Mouse (Mus musculus) liver, embryonic 14.5 days (tissue): Measurements from ENCODE around the gene Fosl1. TPM values are rescaled to one million over a fixed set of nuclear protein-coding genes. Genes with fewer than 3 reads are reported as not detected.

Source experiments
- ATAC-seq: fragments of 200-750 bp; cut with Nextera tagmentation; 2 replicates; pipeline ENCODE4 v1.8.0; 2017; ENCODE audit warnings: moderate number of reproducible peaks, mild to moderate bottlenecking, moderate library complexity; ENCODE audit not compliant: insufficient read depth
- DNase-seq, 3 experiments: peaks; one replicate each; pipeline ENCODE4 v3.0.0-alpha.2; 2012 to 2013; ENCODE audit warnings: low read depth in 3 of 3, low spot score in 3 of 3
- H3K27ac ChIP-seq: fragments of 300-500 bp; sonication (generic); 2 replicates; pipeline ENCODE4 v1.5.1; 2014; ENCODE audit warnings: moderate library complexity, mild to moderate bottlenecking, control low read depth, inconsistent platforms
- H3K27me3 ChIP-seq: fragments of 300-500 bp; sonication (generic); 2 replicates; pipeline ENCODE4 v1.6.1; 2014; ENCODE audit warnings: mild to moderate bottlenecking, low read length, moderate library complexity; ENCODE audit not compliant: control insufficient read depth, insufficient read depth
- H3K36me3 ChIP-seq: fragments of 300-500 bp; sonication (generic); replicated peaks from 2 replicates; pipeline ENCODE4 v1.6.1; 2014; ENCODE audit warnings: low read depth; ENCODE audit not compliant: control insufficient read depth, insufficient read depth
- H3K4me1 ChIP-seq, 2 experiments: fragments of 200-500 bp in 1 of 2; fragments of 300-500 bp in 1 of 2; sonication (generic) in 1 of 2; replicated peaks; 2 replicates each; pipeline ENCODE4 v1.6.1; 2012 to 2014; ENCODE audit warnings: antibody characterized with exemption in 1 of 2, inconsistent platforms in 1 of 2, low read length in 1 of 2; ENCODE audit not compliant: control insufficient read depth in 2 of 2, insufficient read depth in 2 of 2
- H3K4me2 ChIP-seq: fragments of 300-500 bp; sonication (generic); 2 replicates; pipeline ENCODE4 v1.6.1; 2014; ENCODE audit warnings: low read depth, mild to moderate bottlenecking, control low read depth, moderate library complexity
- H3K4me3 ChIP-seq, 2 experiments: fragments of 200-500 bp in 1 of 2; fragments of 300-500 bp in 1 of 2; sonication (generic) in 1 of 2; 2 replicates each; pipeline ENCODE4 v1.5.1; 2012 to 2014; ENCODE audit warnings: low read depth in 2 of 2, low read length in 2 of 2, mild to moderate bottlenecking in 2 of 2, control low read depth in 1 of 2, inconsistent platforms in 1 of 2, moderate library complexity in 1 of 2; ENCODE audit not compliant: insufficient read depth in 1 of 2
- H3K9ac ChIP-seq: fragments of 300-500 bp; sonication (generic); replicated peaks from 2 replicates; pipeline ENCODE4 v1.6.1; 2014; ENCODE audit warnings: mild to moderate bottlenecking, control low read depth, moderate library complexity
- H3K9me3 ChIP-seq: fragments of 300-500 bp; sonication (generic); 2 replicates; pipeline ENCODE4 v1.6.1; 2016; ENCODE audit warnings: low read length, mixed read lengths; ENCODE audit not compliant: control insufficient read depth
- CTCF ChIP-seq: IDR thresholded peaks from 2 replicates; pipeline ENCODE4 v1.5.1; 2016; ENCODE audit warnings: antibody characterized with exemption, low read depth, control low read depth
- EP300 ChIP-seq: IDR thresholded peaks from 2 replicates; pipeline ENCODE4 v1.6.1; 2016; ENCODE audit warnings: antibody characterized with exemption, low read depth
- WGBS: fragments of 180-500 bp; shearing (Covaris S2); extraction: QIAGEN DNeasy Blood & Tissue Kit; methylation state at CpG from one replicate; pipeline ENCODE4 v1.1.7; 2014; ENCODE audit not compliant: insufficient replicate concordance; 5-methylcytosine and 5-hydroxymethylcytosine counted together
- polyA plus RNA-seq, 2 experiments: library from polyadenylated mRNA; depleted of rRNA in 1 of 2; stranded (reverse) in 1 of 2; unstranded in 1 of 2; fragments of >200 nt; fragmentation: Nextera tagmentation in 1 of 2; extraction: Ambion mirVana in 1 of 2; gene quantifications; 2 replicates each; pipeline versions ENCODE4 v1.2.1 to v1.2.3; 2012 to 2014

Gene Fosl1
- polyA plus RNA-seq, 2 experiments, result 0.02 TPM; not detected in 1

GRCm38 (mm10) chr19:5413840-5414239 lies 33.5 kb upstream of the Fosl1 start:
- Histone ChIP-seq H3K4me2 (no peak overlapping the region), H3K27me3 (no peaks in the 10 kb centered on the region), H3K4me1 (peaks cover 0 to 3% of the 10 kb centered on the region in 2 experiments; a peak in 1 of 4 replicates), H3K4me3 (no peak overlapping the region), H3K9me3 (no peaks in the 10 kb centered on the region), H3K9ac (no peak overlapping the region), H3K36me3 (no peaks in the 10 kb centered on the region), H3K27ac (no peak overlapping the region)
- ATAC-seq (no peak), DNase-seq (no peak)
- WGBS, result 60% methylated on average over 4 of the region's 4 CpGs
- TF ChIP-seq CTCF, result no peak
- no peak for TF ChIP-seq EP300

GRCm38 (mm10) chr19:5414534-5414957 lies 32.8 kb upstream of the Fosl1 start:
- TF ChIP-seq EP300 (no peak), CTCF (no peak)
- H3K9me3 ChIP-seq, result no peaks in the 10 kb centered on the region
- no peaks in the 10 kb centered on the region for H3K36me3 ChIP-seq
- no peaks in the 10 kb centered on the region for H3K4me1 ChIP-seq
- 49% methylated on average over 2 of the region's 2 CpGs for WGBS
- DNase-seq, result no peak
- H3K9ac ChIP-seq, result no peak overlapping the region
- H3K27me3 ChIP-seq, result no peaks in the 10 kb centered on the region
- no peak overlapping the region for H3K27ac ChIP-seq
- no peak overlapping the region for H3K4me2 ChIP-seq
- ATAC-seq, result no peak
- H3K4me3 ChIP-seq, result no peak overlapping the region

GRCm38 (mm10) chr19:5418750-5419466 lies 28.4 kb upstream of the Fosl1 start:
- Histone ChIP-seq H3K4me2 (no peak overlapping the region), H3K4me1 (peaks cover 4% of the 10 kb centered on the region in 2 experiments; a peak in 2 of 4 replicates), H3K9me3 (no peaks in the 10 kb centered on the region), H3K4me3 (no peak overlapping the region), H3K9ac (no peak overlapping the region), H3K27me3 (no peaks in the 10 kb centered on the region), H3K27ac (no peak overlapping the region), H3K36me3 (peaks cover 2% of the 10 kb centered on the region)
- DNase-seq, result no peak
- no peak for ATAC-seq
- WGBS, result 86% methylated on average over 8 of the region's 8 CpGs
- TF ChIP-seq EP300 (no peak), CTCF (no peak)

GRCm38 (mm10) chr19:5419630-5420029 lies 27.7 kb upstream of the Fosl1 start:
- no peak for TF ChIP-seq CTCF
- TF ChIP-seq EP300, result no peak
- peaks cover 2% of the 10 kb centered on the region for H3K36me3 ChIP-seq
- H3K27me3 ChIP-seq, result no peaks in the 10 kb centered on the region
- no peaks in the 10 kb centered on the region for H3K9me3 ChIP-seq
- H3K27ac ChIP-seq, result no peak overlapping the region
- ATAC-seq (no peak), DNase-seq (no peak)
- 59% methylated on average over 9 of the region's 9 CpGs for WGBS
- H3K4me1 ChIP-seq, result peaks cover 5% of the 10 kb centered on the region in 2 experiments; a peak in 2 of 4 replicates
- no peak overlapping the region for H3K9ac ChIP-seq
- no peak overlapping the region for H3K4me2 ChIP-seq
- H3K4me3 ChIP-seq, result no peak overlapping the region

GRCm38 (mm10) chr19:5420579-5420978 lies 26.8 kb upstream of the Fosl1 start:
- Histone ChIP-seq H3K4me1 (peaks cover 5% of the 10 kb centered on the region in 2 experiments; a peak in 2 of 4 replicates), H3K9me3 (no peaks in the 10 kb centered on the region), H3K27ac (no peak overlapping the region), H3K9ac (no peak overlapping the region), H3K36me3 (peaks cover 2% of the 10 kb centered on the region), H3K27me3 (no peaks in the 10 kb centered on the region), H3K4me2 (no peak overlapping the region), H3K4me3 (no peak overlapping the region)
- ATAC-seq (no peak), DNase-seq (no peak)
- TF ChIP-seq CTCF, result no peak
- no peak for TF ChIP-seq EP300
- 70% methylated on average over 6 of the region's 6 CpGs for WGBS
